Mouse (Mus musculus) heart, embryonic 13.5 days (tissue): ENCODE measurements at regions not wholly inside any gene's neighbourhood (a gene's known extent, or its start where the extent isn't known, plus 50 kb on each side); places are given as distances from the start of the nearest gene placed in this dataset.

Experiments
- ATAC-seq: fragments of 200-750 bp; cut with Nextera tagmentation; 2 replicates; pipeline ENCODE4 v1.8.0; 2017; ENCODE audit warnings: moderate TSS enrichment; ENCODE audit not compliant: insufficient number of reproducible peaks, low FRiP score, low TSS enrichment; ENCODE audit errors: extremely low read depth
- H3K27ac ChIP-seq: fragments of 300-500 bp; sonication (generic); replicated peaks from 2 replicates; pipeline ENCODE4 v1.5.1; 2015; ENCODE audit warnings: moderate library complexity, mild to moderate bottlenecking, inconsistent platforms
- H3K27me3 ChIP-seq: fragments of 300-500 bp; sonication (generic); replicated peaks from 2 replicates; pipeline ENCODE4 v1.6.1; 2015; ENCODE audit warnings: mild to moderate bottlenecking, inconsistent platforms
- H3K36me3 ChIP-seq: fragments of 300-500 bp; sonication (generic); 2 replicates; pipeline ENCODE4 v1.6.1; 2015; ENCODE audit warnings: mild to moderate bottlenecking, inconsistent platforms
- H3K4me1 ChIP-seq: fragments of 300-500 bp; sonication (generic); 2 replicates; pipeline ENCODE4 v1.6.1; 2015; ENCODE audit warnings: inconsistent platforms
- H3K4me2 ChIP-seq: fragments of 300-500 bp; sonication (generic); 2 replicates; pipeline ENCODE4 v1.6.1; 2015; ENCODE audit warnings: inconsistent platforms, mild to moderate bottlenecking, moderate library complexity
- H3K4me3 ChIP-seq: fragments of 300-500 bp; sonication (generic); 2 replicates; pipeline ENCODE4 v1.5.1; 2015; ENCODE audit warnings: moderate library complexity, mild to moderate bottlenecking, inconsistent platforms
- H3K9ac ChIP-seq: fragments of 300-500 bp; sonication (generic); 2 replicates; pipeline ENCODE4 v1.6.1; 2015; ENCODE audit warnings: inconsistent platforms, mild to moderate bottlenecking, moderate library complexity
- H3K9me3 ChIP-seq: fragments of 300-500 bp; sonication (generic); 2 replicates; pipeline ENCODE4 v1.6.1; 2016; ENCODE audit warnings: inconsistent platforms
- WGBS: fragments of 180-500 bp; shearing (Covaris S2); methylation state at CpG from one replicate; pipeline ENCODE4 v1.1.7; 2015; ENCODE audit warnings: mixed read lengths; 5-methylcytosine and 5-hydroxymethylcytosine counted together

DNA sequence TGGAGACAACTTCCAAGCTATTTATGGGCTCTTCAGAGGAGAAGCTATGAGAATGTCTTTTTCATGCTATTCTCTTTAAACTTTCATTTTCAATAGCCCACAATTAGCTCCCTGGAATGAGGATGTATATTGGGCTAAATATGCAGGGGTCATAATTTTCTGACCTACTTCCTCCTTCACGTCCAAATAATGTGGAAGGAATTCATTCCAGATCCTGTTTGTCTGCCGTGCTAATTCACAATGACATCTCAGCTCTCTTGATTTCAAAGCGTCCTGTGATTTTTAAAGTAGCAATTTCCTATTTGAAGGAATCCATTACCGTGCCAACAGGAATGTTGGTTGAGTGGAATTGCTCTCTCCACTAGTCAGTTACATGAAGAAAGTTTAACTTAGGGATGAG is 261.7 kb upstream of the Marcks start:
- Histone ChIP-seq H3K27ac (no peak overlapping the region), H3K4me2 (peak overlapping the region; percentile 22; the same call in 1 of the 2 replicates), H3K4me1 (peaks cover 25% of the 10 kb centered on the region), H3K4me3 (no peak overlapping the region), H3K27me3 (no peaks in the 10 kb centered on the region), H3K9ac (no peak overlapping the region), H3K9me3 (no peaks in the 10 kb centered on the region), H3K36me3 (no peaks in the 10 kb centered on the region)
- 30% methylated on average over 4 of the region's 4 CpGs for WGBS
- ATAC-seq: no peak

GRCm38 (mm10) chr10:37397271-37397991 is 258.7 kb upstream of the Marcks start:
- peak; percentile 85 for ATAC-seq
- Histone ChIP-seq H3K9ac (peak overlapping the region; percentile 72), H3K4me3 (peak overlapping the region; percentile 39), H3K4me2 (peak overlapping the region; percentile 69), H3K36me3 (no peaks in the 10 kb centered on the region), H3K27me3 (no peaks in the 10 kb centered on the region), H3K4me1 (peaks cover 25% of the 10 kb centered on the region), H3K27ac (peak overlapping the region; percentile 85), H3K9me3 (no peaks in the 10 kb centered on the region)
- 4% methylated on average over 18 of the region's 18 CpGs for WGBS

- Histone ChIP-seq H3K9ac (no peak overlapping the region), H3K27ac (no peak overlapping the region), H3K4me2 (no peak overlapping the region), H3K27me3 (no peaks in the 10 kb centered on the region), H3K9me3 (no peaks in the 10 kb centered on the region), H3K4me1 (no peaks in the 10 kb centered on the region), H3K4me3 (no peak overlapping the region), H3K36me3 (no peaks in the 10 kb centered on the region)
- WGBS: 80% methylated on average over 3 of the region's 3 CpGs
- no peak for ATAC-seq
Observed at GRCm38 (mm10) chr10:37390011-37390410, 251.3 kb upstream of the Marcks start.

DNA sequence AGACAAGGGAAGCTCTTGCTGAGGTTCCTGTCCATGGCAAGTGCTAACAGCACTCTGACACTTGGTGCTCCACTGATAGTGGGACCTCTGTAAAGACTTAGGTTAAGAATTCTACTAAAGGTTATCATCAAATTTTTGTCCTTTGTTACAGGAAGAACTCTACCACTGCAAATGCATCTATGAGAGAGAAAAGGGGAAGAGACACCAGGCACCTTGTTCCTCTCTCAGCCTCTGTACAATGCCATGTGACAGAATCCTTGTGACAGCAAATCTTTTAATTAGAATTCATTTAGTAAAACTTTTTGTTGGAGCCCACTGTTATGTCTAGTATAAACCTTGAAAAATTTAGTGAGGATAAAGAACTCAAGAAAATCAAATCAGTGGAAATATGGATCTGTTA is 247.5 kb upstream of the Marcks start:
- no peaks in the 10 kb centered on the region for H3K4me1 ChIP-seq
- no peak overlapping the region for H3K4me3 ChIP-seq
- H3K36me3 ChIP-seq: no peaks in the 10 kb centered on the region
- H3K9me3 ChIP-seq: no peaks in the 10 kb centered on the region
- ATAC-seq: no peak
- no peak overlapping the region for H3K27ac ChIP-seq
- H3K9ac ChIP-seq: no peak overlapping the region
- no peaks in the 10 kb centered on the region for H3K27me3 ChIP-seq
- H3K4me2 ChIP-seq: no peak overlapping the region

- Histone ChIP-seq H3K4me2 (no peak overlapping the region), H3K9me3 (no peaks in the 10 kb centered on the region), H3K27ac (no peak overlapping the region), H3K9ac (no peak overlapping the region), H3K4me1 (peaks cover 11% of the 10 kb centered on the region), H3K27me3 (no peaks in the 10 kb centered on the region), H3K36me3 (no peaks in the 10 kb centered on the region), H3K4me3 (no peak overlapping the region)
- no peak for ATAC-seq
- 71% methylated on average over 1 of the region's 1 CpGs for WGBS
Observed at GRCm38 (mm10) chr10:37380024-37380423, 241.3 kb upstream of the Marcks start.

DNA sequence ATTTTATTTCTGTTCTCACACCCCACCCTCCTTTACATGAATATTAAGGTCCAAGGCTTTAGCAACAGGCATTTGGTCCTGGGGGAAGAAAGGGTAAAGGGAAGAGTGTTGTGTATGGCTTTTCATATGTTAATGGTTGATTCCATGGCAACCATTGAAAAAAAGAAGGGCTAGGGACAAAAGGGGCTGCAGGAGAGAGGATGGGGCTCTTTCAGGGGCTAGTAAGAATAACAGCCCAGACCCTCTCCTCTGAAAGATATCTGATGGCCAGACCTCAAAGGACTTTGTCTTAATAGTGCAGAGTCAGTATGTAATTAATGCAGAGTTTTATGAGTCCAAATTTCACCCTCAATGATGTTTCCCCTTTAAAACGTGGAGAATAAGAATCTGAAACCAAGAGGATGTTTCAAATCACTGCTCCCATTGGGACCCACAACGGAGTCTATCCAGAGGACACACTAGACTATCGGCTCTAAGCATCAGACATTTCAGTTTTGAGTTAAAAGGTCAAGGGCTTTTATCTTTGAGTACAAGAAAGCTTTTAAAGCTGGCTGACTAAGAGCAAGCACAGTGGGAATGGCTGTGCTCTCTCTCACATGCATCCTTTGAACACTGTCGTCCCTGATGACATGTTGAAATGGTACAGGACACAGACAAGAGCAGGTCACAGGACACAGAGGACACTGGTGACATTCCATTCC is 239.4 kb upstream of the Marcks start:
- Histone ChIP-seq H3K4me3 (no peak overlapping the region), H3K4me2 (peak overlapping the region; percentile 28), H3K27ac (no peak overlapping the region), H3K4me1 (peaks cover 11% of the 10 kb centered on the region), H3K27me3 (no peaks in the 10 kb centered on the region), H3K36me3 (no peaks in the 10 kb centered on the region), H3K9me3 (no peaks in the 10 kb centered on the region), H3K9ac (no peak overlapping the region)
- no peak for ATAC-seq
- WGBS: 24% methylated on average over 4 of the region's 4 CpGs

DNA sequence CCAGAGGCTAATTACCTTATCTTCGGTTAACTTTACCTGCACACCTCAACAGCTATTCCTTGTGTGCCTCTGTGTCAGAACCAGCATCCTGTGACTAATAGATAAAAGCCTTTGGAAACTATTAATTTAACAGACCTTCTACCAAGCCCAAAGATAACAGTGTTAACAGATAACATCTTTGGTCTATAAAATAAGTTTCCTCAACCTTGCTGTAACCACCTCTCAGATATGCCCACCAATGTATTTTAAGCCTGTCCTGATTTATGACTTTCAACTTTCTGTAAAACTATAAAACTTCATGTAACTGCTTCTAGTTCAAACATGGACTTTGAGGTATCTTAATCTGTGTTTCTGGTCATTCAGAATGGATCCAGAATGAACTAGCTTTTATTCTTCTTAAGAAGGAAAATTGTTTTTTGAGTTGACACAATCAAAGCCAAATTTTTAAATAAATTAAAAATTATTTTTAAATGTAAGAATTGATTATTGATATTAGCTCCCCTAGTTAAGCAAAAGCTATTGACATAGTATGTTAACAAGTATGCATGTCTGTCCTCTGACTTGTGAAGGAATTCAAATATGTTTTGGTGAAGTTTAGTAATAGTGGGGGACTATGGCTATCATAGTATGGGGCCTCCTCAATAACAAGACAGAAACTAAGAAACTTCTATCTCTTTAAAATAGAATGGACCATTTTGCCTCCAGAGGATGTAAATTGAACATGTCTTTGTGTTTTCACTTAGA is 238.7 kb upstream of the Marcks start:
- no peaks in the 10 kb centered on the region for H3K9me3 ChIP-seq
- H3K4me3 ChIP-seq: no peak overlapping the region
- 75% methylated on average over 1 of the region's 1 CpGs for WGBS
- H3K4me1 ChIP-seq: peaks cover 11% of the 10 kb centered on the region
- no peak for ATAC-seq
- H3K36me3 ChIP-seq: no peaks in the 10 kb centered on the region
- no peak overlapping the region for H3K9ac ChIP-seq
- no peak overlapping the region for H3K27ac ChIP-seq
- no peaks in the 10 kb centered on the region for H3K27me3 ChIP-seq
- no peak overlapping the region for H3K4me2 ChIP-seq

GRCm38 (mm10) chr10:37376172-37376571 is 237.5 kb upstream of the Marcks start:
- Histone ChIP-seq H3K36me3 (no peaks in the 10 kb centered on the region), H3K27me3 (no peaks in the 10 kb centered on the region), H3K9ac (no peak overlapping the region), H3K9me3 (no peaks in the 10 kb centered on the region), H3K4me2 (no peak overlapping the region), H3K4me1 (peaks cover 11% of the 10 kb centered on the region), H3K27ac (no peak overlapping the region), H3K4me3 (no peak overlapping the region)
- no peak for ATAC-seq
- 47% methylated on average over 1 of the region's 1 CpGs for WGBS

DNA sequence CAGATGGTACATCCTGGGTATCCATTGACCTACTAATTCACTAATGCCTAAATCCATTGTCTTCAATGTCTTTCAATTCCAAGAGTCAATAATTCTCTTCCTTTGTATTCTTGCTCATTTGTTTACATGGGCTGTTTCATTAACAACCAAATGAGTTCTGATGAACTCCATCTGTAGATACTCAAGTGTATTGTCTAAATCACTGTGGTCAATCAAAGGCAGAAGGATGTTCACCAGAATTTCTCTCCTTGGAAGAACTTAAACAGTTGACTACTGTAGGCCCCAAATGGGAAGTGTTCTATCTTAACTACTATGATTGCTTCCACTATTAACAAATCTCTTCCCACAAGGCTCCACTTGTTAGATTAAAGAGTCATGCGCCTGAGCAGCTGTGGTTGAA is 236.9 kb upstream of the Marcks start:
- H3K4me3 ChIP-seq: no peak overlapping the region
- no peaks in the 10 kb centered on the region for H3K27me3 ChIP-seq
- H3K4me1 ChIP-seq: peaks cover 11% of the 10 kb centered on the region
- H3K4me2 ChIP-seq: no peak overlapping the region
- H3K9ac ChIP-seq: no peak overlapping the region
- no peak for ATAC-seq
- no peak overlapping the region for H3K27ac ChIP-seq
- no peaks in the 10 kb centered on the region for H3K36me3 ChIP-seq
- WGBS: 77% methylated on average over 1 of the region's 1 CpGs
- H3K9me3 ChIP-seq: no peaks in the 10 kb centered on the region

DNA sequence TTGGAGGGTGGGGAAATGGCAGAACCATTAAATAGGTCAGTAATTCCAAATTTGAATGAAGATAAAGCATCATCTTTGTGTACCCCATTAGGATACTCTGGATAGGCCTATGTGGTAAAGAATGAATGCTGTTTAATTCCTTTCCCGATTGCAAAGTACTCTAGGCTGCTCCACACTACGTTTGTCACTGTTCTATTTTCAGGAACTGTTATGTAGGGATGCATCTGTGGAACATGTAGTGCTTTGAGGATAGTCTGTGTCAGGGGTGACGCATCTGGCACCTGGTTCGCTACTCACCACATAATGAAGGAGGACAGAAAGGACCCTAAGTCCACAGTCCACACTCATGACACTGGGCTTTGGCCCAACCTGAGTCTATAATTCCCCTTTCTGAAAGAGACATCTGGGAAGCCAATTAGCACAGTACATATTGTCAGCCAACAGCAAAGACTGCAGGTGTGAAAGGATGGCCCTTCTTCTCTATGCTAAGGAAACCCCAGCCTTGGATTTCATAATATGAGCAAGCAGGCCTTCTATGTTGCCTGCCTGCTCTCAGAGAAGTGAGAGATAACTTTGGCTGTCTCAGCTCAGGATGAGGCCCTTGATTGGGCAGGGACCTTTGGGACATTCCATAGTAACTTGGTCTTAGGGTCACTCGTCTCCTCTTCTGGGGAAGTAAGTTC is 230.4 kb upstream of the Marcks start:
- ATAC-seq: no peak
- no peaks in the 10 kb centered on the region for H3K36me3 ChIP-seq
- H3K4me3 ChIP-seq: no peak overlapping the region
- no peaks in the 10 kb centered on the region for H3K27me3 ChIP-seq
- no peaks in the 10 kb centered on the region for H3K9me3 ChIP-seq
- H3K4me1 ChIP-seq: no peaks in the 10 kb centered on the region
- H3K9ac ChIP-seq: no peak overlapping the region
- H3K27ac ChIP-seq: no peak overlapping the region
- 79% methylated on average over 5 of the region's 5 CpGs for WGBS
- H3K4me2 ChIP-seq: no peak overlapping the region

- Histone ChIP-seq H3K4me3 (no peak overlapping the region), H3K4me2 (no peak overlapping the region), H3K27me3 (no peaks in the 10 kb centered on the region), H3K4me1 (no peaks in the 10 kb centered on the region), H3K27ac (no peak overlapping the region), H3K9ac (no peak overlapping the region), H3K9me3 (no peaks in the 10 kb centered on the region), H3K36me3 (no peaks in the 10 kb centered on the region)
- WGBS: 79% methylated on average over 4 of the region's 4 CpGs
- ATAC-seq: no peak
Observed at GRCm38 (mm10) chr10:37367796-37368195, 229.1 kb upstream of the Marcks start.
